Mouse (Mus musculus): ENCODE measurements around the gene Lifr.

DNA sequence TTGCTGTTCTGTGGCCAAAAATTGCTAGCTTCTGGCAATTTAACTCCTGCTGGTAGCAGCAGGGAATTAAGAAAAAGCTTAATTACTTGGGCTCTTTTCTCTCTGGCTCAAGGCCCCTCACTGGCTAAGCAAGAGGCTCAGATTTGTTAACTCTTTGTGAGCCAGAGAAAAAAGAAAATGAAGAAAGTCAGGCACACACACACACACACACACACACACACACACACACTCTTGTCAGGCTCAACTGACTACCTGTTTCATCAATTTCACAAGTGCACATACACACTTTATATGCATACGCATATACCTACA lies 27.8 kb upstream of the Lifr start:
- TF ChIP-seq CTCF (IDR thresholded peaks at IDR 0.05; ENCODE audit: insufficient read depth, low read length) (no peak), POLR2A (IDR thresholded peaks at IDR 0.05; ENCODE audit: borderline replicate concordance, extremely low read depth, low read depth, low read length) (no peak)
